Mouse (Mus musculus) testis, postnatal 10 days (tissue): Measurements from ENCODE around the gene Nup214.
"Not testable (repeated sequence)": the region's sequence is repeated elsewhere in the genome, so short reads cannot be mapped to it uniquely, and the experiment has no call there.

Source experiments
- DNase-seq: peaks from one replicate; pipeline ENCODE4 v3.0.0; 2021; ENCODE audit warnings: low spot score

The Nup214 gene

DNA sequence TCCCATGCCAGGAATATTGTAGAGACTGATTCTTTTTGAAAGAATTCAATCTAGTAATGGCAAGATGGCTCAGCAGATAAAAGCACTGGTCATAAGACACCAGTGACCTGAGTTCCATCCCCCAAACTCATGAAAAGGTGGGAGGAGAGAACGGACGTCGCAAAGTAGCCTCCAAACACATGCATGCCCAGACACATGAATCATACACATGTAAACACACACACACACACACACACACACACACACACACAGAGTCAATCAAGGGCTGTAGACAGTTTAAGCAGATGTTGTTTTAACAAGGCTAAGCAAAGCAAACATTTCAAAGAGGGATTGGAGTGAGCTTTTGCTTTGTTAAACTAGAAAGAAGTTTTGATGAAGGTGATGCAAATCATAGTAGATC lies 10.0 kb upstream of the Nup214 start:
- DNase-seq, result no peak

DNA sequence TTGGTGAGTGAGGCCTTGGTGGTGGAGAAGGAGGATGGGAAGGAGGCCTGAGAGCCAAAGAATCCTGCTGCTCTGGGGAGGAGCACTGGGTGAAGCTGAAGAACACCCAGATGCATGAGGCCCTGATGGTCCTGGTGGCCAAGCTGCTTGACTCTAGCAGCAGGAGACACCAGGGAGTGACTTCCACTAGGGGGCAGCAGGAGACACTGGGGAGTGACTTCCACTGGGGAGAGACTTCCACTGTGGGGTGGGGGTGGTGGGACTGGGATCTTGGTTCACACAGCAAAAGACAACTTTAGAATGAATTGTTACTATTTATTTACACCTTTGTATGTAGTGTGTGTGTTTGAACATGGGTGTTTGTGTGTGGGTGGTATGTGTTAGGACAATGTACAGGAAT lies 9.1 kb upstream of the Nup214 start:
- DNase-seq, result peak; percentile 71

DNA sequence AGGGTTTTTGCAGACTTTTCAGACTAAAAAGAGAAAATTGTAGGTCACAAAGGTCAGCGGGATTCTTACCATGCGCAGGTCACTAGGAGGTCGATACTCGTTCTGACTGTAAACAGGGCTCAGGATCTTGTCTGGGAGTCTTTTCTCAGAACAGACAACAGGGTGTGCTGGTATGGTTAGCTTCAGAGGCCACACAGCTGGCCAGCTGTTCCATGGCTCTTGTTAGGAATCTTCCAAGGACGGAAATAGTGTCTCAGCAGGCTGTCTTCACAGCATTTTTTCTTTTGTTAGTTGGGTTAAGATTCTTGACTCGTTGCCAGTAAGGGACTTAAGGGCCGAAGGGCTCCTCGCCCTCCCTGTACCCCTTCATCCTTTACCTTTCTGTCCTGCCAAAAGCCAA lies 7.4 kb upstream of the Nup214 start:
- DNase-seq, result no peak

DNA sequence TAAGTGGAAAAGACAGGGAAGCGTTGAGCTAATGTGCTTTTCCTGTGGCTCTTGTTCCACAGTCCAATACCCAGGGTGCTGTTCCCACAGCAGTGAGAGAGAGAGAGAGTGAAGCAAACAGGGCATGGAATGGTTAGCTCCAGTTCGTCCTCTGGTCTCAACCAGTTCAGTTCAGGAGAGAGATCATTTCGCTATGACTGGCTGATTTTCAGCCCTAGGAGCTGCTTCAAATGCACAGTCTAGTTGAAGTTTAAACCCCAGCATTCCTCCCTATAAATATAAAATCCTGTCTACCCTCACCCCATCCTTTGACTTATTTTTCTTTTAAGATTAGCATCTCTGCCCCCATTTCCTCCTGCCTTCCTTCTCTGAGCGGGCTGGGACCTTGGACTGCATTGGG lies 1.6 kb upstream of the Nup214 start:
- no peak for DNase-seq

DNA sequence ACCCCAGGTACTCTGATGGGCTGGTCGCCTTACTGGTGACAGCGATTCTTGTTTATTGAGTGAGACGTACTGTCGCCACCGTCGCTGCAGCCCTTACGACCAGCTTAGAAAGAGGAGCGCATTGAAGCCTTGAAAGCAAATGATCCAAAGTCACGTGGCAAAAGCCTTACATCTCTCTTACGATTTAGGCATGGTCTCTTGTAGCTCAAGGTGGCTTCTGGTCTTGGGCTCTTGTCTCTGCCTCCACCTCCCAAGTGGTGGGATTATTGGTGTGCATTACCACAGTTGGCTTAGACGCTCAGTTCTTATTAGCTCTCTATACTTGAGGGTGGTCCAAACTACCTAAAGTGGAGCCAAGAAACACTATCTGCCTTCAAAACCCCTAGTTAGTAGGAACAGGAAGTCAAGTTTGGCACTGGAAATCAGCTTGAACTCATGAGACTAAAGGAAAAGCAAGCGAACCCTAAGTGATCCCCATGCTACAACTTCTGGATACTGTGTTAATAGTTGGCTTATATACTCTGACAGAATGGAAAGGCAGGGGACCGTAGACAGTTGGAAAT lies 654 bp downstream of the Nup214 start:
- no peak for DNase-seq

DNA sequence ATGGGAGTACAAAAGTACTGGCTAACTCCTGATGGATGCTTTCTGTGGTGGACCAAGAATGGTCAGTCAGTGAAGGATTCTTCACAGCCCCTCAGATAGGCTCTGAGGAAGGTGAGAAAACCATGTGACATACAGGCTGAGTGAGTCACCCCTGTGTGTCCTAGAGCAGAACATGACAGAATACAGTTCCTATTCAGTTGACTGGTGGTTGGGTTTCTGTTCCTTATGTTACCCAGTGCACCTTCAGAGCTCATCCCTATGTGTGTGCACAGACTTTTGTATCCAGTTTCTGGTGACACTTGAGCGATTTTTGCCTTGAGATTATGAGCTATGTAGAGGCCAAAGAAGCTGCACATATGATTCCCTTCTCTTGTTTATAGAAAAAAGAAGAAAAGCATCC lies 13.5 kb downstream of the Nup214 start:
- no peak for DNase-seq

DNA sequence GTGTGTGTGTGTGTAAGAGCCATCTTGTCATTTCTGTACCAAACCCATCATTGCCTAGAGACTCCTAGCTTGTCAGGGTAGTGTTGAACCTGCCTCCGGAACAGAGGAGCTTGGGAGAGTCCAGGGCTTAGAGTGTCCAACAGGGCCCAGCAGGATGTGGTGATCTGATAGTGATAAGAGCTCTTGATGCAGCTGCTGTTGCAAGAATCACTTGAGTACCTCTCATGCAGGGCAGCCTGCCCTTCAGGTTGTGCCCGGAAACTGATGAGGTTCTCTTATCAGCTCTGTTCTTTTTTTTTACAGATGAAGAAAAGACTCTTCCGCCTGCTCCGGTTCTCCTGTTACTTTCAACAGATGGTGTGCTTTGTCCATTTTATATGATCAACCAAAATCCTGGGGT lies 16.7 kb downstream of the Nup214 start:
- DNase-seq, result no peak

DNA sequence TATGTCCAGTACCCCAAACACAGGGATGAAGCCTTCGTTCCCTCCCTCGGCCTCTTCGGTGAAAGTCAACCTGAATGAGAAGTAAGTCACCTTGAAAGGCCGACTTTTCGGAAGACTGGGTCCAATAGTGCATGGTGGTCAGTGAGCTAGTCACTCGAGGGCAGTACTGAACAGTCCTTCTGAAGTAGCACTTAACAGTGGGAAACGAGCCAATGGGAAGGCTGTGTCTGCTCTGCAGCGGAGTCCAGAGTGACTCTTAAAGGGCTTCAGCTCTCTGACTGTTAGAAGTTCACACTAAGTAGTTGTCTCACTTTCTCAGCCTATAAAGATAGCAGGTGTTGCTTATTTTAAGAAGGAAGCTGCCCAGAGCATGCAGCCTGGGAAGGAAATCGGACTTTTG lies 20.7 kb downstream of the Nup214 start:
- DNase-seq, result no peak

DNA sequence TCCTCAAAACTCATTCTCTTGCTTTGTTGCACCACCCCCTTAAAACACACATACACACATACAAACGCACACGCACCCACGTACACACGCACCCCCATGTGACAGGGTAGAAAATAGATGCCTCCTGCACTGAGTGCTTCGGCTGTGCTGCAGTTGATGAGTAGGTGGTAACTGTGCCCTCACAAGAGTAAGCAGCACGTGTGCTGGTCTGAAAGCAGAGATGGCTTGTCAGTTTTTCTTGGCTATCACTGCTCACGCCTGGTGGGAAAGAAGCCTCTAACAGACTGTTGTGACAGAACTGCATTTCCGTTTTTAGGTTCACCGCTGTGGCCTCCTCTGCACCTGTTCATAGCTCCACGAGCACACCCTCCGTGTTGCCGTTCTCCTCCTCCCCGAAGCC lies 21.8 kb downstream of the Nup214 start:
- DNase-seq, result no peak

DNA sequence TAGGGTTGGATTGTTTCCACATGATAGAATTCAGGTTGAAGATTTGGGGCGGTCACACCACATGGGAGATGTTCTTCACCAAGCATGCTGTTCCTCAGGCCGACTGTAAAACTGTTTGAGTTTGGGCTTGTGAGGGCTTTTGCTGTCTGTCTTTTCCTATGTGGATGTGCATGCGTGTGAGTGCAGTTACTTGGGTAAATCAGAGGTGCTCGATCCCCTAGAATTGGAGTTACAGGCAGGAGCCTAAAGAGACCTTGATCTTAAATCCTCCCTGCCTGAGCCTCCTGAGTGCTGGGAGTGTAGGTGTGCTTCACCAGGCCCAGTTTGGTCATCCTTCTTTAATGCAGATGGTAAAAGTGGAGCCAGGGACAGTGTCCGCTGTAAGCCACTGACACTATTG lies 23.3 kb downstream of the Nup214 start:
- no peak for DNase-seq

DNA sequence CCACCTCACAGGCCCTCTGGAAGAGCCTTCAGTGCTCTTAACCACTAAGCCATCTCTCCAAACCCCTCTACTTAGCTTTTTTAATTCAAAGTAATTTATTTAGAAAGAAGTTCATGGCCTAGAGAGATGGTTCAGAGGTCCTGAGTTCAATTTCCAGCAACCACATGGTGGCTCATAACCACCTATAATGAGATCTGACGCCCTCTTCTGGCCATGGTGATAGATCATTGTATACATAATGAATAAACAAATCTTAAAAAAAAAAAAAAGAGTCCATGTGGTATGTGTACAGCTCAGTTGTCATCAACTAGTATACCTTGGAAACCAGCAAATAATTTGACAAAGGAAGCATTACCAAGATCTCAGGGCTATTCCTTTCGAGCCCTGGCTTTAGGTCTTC lies 24.2 kb downstream of the Nup214 start:
- DNase-seq, result no peak

DNA sequence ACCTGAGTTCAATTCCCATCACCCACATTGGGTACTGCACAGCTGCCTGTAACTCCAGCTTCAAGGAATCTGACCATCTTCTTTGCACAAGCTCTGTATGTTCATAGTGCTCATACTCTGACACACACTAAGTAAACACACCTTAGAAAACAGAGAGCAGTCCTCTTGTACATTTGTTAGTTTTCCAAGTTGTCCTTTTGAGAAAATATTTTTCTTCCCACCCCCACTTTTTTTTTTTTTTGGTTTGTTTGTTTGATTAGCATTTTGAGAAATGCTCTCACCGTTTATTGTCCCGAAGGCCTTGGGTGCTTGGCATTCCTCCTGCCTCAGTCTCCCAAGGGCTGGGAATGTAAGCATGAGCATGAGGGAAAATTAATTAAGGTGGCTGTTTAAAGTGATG lies 34.1 kb downstream of the Nup214 start:
- no peak for DNase-seq

DNA sequence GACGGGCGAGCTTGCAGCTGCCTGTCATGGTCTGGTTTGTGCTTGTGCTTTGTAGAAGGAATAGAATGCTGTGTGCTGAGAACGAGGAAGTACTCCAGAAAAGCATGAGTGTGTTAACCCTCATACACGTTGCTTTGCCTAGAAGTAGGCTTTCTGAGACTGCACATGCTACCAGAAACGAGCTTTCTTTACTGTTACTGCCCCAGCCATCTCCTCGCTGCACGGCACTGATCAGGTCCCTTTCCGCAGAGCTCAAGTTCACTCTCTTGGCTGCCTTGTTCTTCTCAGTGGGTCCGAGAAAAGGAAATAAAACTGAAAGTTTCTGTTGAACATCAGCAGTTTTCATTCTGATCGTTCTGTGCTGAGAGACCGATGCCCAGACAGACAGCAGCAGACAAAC lies 34.5 kb downstream of the Nup214 start:
- DNase-seq, result no peak

DNA sequence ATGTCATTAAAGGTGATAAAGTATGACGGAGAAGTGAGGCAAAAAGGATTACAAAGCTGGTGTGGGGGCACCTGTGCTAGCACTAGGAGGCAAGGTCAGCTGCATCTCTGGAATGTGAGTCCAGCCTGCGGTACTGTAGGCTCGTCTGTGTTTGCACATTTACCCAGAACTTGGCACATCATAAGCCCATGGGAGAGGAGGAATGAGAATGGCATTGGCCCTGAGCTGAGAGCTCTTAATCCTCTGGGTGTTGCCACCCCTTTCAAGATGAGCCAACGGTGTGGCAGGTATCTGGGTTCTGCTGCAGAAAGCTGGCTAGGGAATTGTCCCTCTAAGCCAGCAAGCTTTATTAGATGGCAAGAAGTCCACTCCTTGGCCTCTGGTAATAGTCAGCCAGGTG lies 45.5 kb downstream of the Nup214 start:
- no peak for DNase-seq

DNA sequence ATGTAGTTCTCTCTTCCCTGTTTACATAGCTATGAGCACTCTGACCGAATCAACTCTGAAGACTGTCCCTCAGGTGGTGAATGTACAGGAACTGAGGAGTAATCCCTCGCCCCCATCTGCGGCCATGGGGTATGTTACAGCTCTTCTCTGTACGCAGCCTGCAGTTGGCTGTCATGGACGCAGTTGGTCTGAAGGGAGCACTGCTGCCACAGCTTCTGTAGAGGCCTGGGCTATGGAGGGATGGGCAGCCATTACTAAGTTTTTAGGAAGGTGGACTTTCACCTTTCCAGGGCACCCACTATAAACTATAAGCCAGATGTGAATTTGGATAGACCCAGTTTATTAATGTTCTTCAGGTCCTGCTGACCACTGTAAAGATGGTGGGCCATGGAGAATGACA lies 46.0 kb downstream of the Nup214 start:
- DNase-seq, result no peak

DNA sequence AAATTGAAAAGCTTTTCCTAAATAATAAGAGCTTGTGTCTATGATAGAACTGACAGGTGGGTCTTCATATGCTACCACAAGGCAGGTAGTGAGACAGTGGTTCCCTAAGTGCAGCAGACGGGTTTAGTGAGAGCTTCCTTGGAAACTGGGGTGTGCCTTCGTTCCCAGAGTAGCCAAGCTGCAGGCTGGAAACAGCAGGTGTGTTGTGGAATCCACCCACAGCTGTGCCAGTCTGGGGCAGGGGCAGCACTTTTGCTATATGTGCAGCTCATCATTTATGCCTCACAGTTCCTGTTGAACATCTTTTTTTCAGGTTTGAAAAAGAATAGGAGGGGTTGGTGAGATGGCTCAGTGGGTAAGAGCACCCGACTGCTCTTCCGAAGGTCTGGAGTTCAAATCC lies 50.1 kb downstream of the Nup214 start:
- no peak for DNase-seq

DNA sequence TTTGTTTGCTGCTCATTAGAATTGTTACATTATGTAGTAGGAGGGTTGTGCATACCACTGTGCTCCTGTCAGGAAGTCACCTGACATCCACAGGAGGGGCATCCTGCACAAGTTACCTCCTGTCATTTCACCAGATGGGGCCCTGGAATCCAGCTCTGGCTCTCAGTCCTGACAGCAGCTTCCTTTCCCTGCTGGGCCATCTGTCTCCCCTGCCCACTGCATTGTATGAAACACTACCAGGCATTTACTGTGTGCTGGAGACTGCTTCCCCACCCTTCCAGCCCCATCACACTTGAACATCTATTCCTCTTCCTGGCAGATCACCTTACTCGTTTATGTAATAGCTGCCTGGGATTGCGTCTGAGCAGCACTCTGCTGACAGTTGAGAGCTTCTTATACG lies 55.4 kb downstream of the Nup214 start:
- no peak for DNase-seq

DNA sequence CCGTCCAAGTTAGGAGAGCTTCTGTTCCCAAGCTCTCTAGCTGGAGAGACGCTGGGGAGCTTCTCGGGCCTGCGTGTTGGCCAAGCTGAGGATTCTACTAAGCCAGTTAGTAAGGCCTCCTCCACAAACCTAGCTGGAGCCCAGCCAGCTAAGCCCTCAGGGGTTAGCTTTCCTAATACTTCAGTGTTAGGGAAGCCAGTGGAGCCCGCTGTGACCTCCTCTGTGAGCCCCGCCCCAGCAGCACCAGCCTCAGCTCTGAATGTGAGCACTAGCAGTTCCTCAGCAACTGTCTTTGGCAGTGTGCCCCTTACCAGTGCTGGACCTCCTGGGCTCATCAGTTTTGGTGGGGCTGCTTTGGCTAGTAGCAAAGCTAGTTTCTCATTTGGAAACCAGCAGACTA lies 59.2 kb downstream of the Nup214 start:
- DNase-seq, result peak; percentile 76

DNA sequence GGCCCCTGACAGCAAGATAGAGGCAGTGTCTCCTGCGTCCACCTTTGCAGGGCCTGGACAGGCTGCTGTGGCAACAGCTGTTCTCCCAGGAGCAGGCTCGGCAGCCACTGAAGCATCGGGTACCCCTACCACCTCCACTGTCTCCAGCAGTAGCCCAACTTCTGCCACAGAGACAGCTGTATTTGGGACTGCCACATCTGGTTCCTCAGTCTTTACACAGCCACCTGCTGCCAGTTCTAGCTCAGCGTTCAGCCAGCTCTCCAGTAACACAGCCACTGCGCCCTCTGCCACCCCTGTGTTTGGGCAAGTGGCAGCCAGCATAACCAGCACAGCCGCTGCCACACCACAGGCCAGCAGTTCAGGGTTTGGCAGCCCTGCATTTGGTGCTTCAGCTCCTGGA lies 60.0 kb downstream of the Nup214 start:
- DNase-seq, result no peak

DNA sequence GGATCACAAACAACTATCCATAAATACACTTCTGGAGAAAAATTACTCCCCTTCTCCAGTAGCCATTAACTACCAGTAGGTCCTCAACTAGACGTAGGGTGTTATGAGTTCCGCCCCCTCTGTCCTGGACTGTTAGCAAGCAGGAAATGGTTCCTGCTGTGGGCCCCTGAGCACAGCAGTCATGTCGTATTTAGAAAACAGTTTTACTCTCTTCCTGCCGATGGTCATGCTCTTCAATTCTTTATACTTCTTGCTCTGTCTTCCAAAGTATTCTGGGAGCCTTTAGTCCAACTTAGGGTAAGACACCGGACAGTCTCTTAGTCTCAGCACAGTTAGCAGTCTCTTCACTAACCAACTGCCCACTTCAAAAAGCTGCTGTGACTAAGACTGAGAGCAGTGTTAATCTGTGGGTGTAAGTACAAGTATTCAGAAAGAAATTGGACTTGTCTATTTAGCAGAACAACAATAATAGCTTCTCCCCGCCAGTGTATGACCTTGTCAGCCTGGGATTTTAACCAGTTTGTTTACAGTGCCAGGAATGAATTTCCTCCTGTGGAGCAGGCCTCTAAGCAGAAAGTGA lies 63.1 kb downstream of the Nup214 start:
- DNase-seq, result no peak

DNA sequence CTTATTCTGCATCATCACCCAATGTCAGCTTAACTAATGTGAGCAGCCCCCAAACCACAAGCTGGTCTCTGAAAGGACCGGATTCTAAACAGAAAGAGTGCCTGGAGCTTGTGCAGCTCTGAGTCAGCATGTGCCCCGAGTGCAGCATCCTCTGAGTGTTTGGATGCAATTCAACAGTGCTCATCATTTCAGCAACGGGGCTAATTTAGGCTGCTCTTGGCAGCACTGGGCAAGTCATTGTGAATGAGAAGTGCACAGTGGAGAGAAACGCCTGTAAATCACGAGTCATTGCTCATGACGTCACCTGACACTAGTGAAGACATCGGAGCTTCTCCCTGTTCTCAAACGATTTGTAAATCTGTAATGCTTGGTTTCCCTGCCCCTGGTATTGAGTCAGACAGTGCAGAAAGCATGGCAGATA lies 64.4 kb downstream of the Nup214 start:
- DNase-seq, result no peak

DNA sequence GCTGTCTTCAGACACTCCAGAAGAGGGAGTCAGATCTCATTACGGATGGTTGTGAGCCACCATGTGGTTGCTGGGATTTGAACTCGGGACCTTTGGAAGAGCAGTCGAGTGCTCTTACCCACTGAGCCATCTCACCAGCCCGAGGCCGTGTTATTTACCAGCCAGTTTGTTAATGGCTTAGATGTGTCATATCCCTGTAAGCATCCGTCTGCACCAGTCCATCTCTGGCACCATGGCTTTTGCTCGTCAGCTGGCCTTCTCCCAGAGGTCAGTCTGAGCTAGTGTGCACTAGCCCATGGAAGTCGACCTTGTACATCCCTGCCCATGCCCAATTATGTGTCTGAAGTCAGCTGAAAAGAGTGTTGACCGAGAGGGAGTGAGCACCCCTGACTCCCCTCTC lies 66.4 kb downstream of the Nup214 start:
- DNase-seq, result not testable (repeated sequence)

DNA sequence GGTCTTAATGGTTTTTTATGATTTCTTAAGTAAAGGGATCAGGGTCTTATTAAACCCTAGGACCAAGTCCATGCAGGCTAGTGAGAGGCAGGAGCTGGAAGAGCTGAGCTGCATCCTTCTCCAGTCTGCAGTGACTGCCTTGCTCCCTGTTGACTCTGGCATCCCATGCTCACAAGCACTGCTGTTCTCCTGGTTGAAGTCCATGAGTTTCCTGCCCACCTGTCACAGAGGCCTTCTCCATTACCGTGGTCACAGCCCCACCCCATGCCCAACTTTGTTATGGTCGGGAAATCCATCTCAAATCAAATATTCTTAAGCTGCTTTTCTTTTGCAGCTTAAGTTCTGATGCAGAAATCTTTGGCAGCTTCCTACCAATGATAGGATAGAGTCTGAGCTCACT lies 66.9 kb downstream of the Nup214 start:
- DNase-seq, result no peak

DNA sequence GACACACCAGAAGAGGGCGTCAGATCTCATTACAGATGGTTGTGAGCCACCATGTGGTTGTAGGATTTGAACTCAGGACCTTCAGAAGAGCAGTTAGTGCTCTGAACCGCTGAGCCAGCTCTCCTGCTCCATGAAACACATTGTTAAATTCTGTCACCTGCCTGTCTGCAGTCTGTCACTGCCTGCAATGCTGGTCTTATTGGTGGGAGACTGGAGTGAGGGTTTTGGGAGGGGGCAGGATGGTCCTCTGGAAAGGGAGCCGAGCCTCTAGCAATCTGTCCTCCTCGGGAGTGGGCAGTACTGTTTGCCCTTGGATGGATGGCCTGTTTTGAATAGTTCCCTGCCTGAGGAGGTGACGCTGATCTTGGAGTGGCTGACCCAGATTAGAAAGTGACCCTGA lies 69.6 kb downstream of the Nup214 start:
- DNase-seq, result no peak

DNA sequence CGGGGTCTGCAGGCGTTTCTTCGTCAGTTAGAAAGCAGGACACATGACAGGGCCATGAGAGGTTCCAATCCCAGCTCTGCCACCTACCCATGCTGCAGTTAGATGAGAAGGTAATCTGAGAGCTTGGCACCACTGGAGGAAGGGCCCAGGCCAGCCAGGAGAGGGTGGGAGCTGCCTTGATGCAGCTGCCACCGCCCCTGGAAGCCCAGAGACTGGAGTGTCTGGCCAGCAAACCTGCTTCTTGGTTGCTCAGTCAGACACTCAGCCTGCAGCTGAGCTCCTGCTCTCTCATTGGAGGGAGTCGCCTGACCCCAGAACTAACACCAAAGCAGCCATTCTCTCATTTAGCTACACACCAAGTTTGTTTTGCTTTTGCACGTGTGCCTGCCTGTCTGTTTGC lies 71.1 kb downstream of the Nup214 start:
- no peak for DNase-seq
